8 mouse cellular contexts compared by ENCODE assay signal in genomic region chr19:5455568-5455967, GRCm38 (mm10). TPM values are rescaled to one million over a fixed set of nuclear protein-coding genes. Genes with fewer than 3 reads are reported as not detected.
A peak's percentile ranks its signal among the peaks of the same experiment; 100 is the strongest.
DNase-seq lines count a peak whose midpoint lies in the region; ATAC-seq lines count a peak whose summit lies in the region.
"Had no signal": no experiment of that assay in that cellular context is flagged by ENCODE, and none has a peak within 500 bp of the region (broad histone marks: within the 10 kb centered on the region; RNA-seq: fewer than 3 reads in every experiment).

No protein-coding gene starts in this region.

- H3K4me1 ChIP-seq in megakaryocyte, embryonic 14.5 days, result peaks cover 50% of the 10 kb centered on the region
- peaks cover 38% of the 10 kb centered on the region for H3K4me1 ChIP-seq in forebrain, embryonic 16.5 days (replicated peaks; ENCODE audit: control insufficient read depth, insufficient read depth, low read length)
- peaks cover 42% of the 10 kb centered on the region for H3K4me1 ChIP-seq in liver, embryonic 12.5 days

- H3K27ac ChIP-seq in forebrain, embryonic 16.5 days (ENCODE audit: low read length), result no peak overlapping the region
- no peak overlapping the region for H3K27ac ChIP-seq in liver, embryonic 12.5 days

- peaks cover 20% of the 10 kb centered on the region for H3K36me3 ChIP-seq in megakaryocyte, embryonic 14.5 days (replicated peaks; ENCODE audit: low read length)
- H3K36me3 ChIP-seq in forebrain, embryonic 16.5 days (ENCODE audit: control insufficient read depth, insufficient read depth), result 0 out of 2 replicates have a peak, but pooled peaks cover 2% of the 10 kb centered on the region
- peaks cover 19% of the 10 kb centered on the region for H3K36me3 ChIP-seq in liver, embryonic 12.5 days

- WGBS in forebrain, embryonic 16.5 days, result 66% methylated on average over 8 of the region's 8 CpGs
- WGBS in liver, embryonic 12.5 days (ENCODE audit: insufficient replicate concordance), result 68% methylated on average over 8 of the region's 8 CpGs

- peak overlapping the region; percentile 72 for H3K4me3 ChIP-seq in megakaryocyte, embryonic 14.5 days (replicated peaks)
- peak overlapping the region; percentile 81 for H3K4me3 ChIP-seq in forebrain, embryonic 16.5 days (replicated peaks; ENCODE audit: low read length)
- H3K4me3 ChIP-seq in liver, embryonic 12.5 days, result peak overlapping the region; percentile 69

- no peaks in the 10 kb centered on the region for H3K9me3 ChIP-seq in megakaryocyte, embryonic 14.5 days
- no peaks in the 10 kb centered on the region for H3K9me3 ChIP-seq in forebrain, embryonic 16.5 days (ENCODE audit: control insufficient read depth, low read length)
- H3K9me3 ChIP-seq in liver, embryonic 12.5 days (replicated peaks), result no peaks in the 10 kb centered on the region

- H3K9ac ChIP-seq in forebrain, embryonic 16.5 days (replicated peaks; ENCODE audit: low read depth, low read length), result peak overlapping the region; percentile 23; the same call in 1 of the 2 replicates
- peak overlapping the region; percentile 73; the same call in 1 of the 2 replicates for H3K9ac ChIP-seq in liver, embryonic 12.5 days

- H3K4me2 ChIP-seq in forebrain, embryonic 16.5 days (ENCODE audit: low read length), result peak overlapping the region; percentile 76
- H3K4me2 ChIP-seq in liver, embryonic 12.5 days, result peak overlapping the region; percentile 87

- no peak for ATAC-seq in megakaryocyte, adult 5-6 weeks (ENCODE audit: poor library complexity, severe bottlenecking)
- no peak for ATAC-seq in forebrain, embryonic 16.5 days
- ATAC-seq in liver, embryonic 12.5 days, result no peak

- DNase-seq in adrenal gland, postnatal 36 days, result no peak
- DNase-seq in cerebellum, adult 8-10 months, result no peak
- DNase-seq in natural killer cell, adult 2 months (ENCODE audit: low spot score in 2 of 2), result no peak

- H3K27me3 ChIP-seq in megakaryocyte, embryonic 14.5 days (replicated peaks), result peaks cover 9% of the 10 kb centered on the region
- peaks cover 2% of the 10 kb centered on the region; the same call in 1 of the 2 replicates for H3K27me3 ChIP-seq in forebrain, embryonic 16.5 days (replicated peaks; ENCODE audit: control insufficient read depth, insufficient read depth, low read length)
- H3K27me3 ChIP-seq in liver, embryonic 12.5 days (replicated peaks), result peaks cover 17% of the 10 kb centered on the region

RNA-seq across cellular contexts. Expression of gene Ccdc85b, which starts 2.1 kb away (rescaled TPM):
- 4.9 and 12.3 TPM in 2 replicates for polyA plus RNA-seq in megakaryocyte, embryonic 14.5 days (2012; ENCODE audit: insufficient read depth, low replicate concordance)
- 0.80 and 1.1 TPM in 2 replicates for total RNA-seq in megakaryocyte, adult 5-6 weeks (2015)
- 1.7 TPM in 2 replicates for total RNA-seq in megakaryocyte, adult 5-6 weeks (2017)
- 8.6 and 8.8 TPM in 2 replicates for polyA plus RNA-seq in forebrain, embryonic 16.5 days (2015; fragmentation: Nextera tagmentation; extraction: Ambion mirVana)
- 4.1 and 4.8 TPM in 2 replicates for polyA plus RNA-seq in liver, embryonic 12.5 days (2016; fragmentation: Nextera tagmentation; extraction: Ambion mirVana)
- 1 to 10 TPM; 7.9 to 8.3 TPM for total RNA-seq in adrenal gland, postnatal 36 days (2021)

RNA-seq across cellular contexts. Expression of gene Fibp, which starts 4.8 kb away (rescaled TPM):
- polyA plus RNA-seq in megakaryocyte, embryonic 14.5 days (2012; ENCODE audit: insufficient read depth, low replicate concordance), result 25.9 and 134 TPM in 2 replicates
- 55.8 and 64.9 TPM in 2 replicates for total RNA-seq in megakaryocyte, adult 5-6 weeks (2015)
- total RNA-seq in megakaryocyte, adult 5-6 weeks (2017), result 93.9 and 115 TPM in 2 replicates
- polyA plus RNA-seq in forebrain, embryonic 16.5 days (2015; fragmentation: Nextera tagmentation; extraction: Ambion mirVana), result 165 and 185 TPM in 2 replicates
- 44.3 and 45.2 TPM in 2 replicates for polyA plus RNA-seq in liver, embryonic 12.5 days (2016; fragmentation: Nextera tagmentation; extraction: Ambion mirVana)
- total RNA-seq in adrenal gland, postnatal 36 days (2021), result 10 to 100 TPM; 89.1 to 95.3 TPM

RNA-seq across cellular contexts. Expression of gene Fosl1, which starts 8.2 kb away (rescaled TPM):
- polyA plus RNA-seq in megakaryocyte, embryonic 14.5 days (2012; ENCODE audit: insufficient read depth, low replicate concordance), result 4.3 TPM in 1 of 2 replicates, not detected in the other
- total RNA-seq in megakaryocyte, adult 5-6 weeks (2015), result 0.48 and 1.2 TPM in 2 replicates
- 0.69 and 0.95 TPM in 2 replicates for total RNA-seq in megakaryocyte, adult 5-6 weeks (2017)
- polyA plus RNA-seq in forebrain, embryonic 16.5 days (2015; fragmentation: Nextera tagmentation; extraction: Ambion mirVana), result not detected in 2 replicates
- not detected in 2 replicates for polyA plus RNA-seq in liver, embryonic 12.5 days (2016; fragmentation: Nextera tagmentation; extraction: Ambion mirVana)
- total RNA-seq in adrenal gland, postnatal 36 days (2021), result 1 to 10 TPM in 1 of 2 experiments, not detected in 1; 5.3 TPM

RNA-seq across cellular contexts. Expression of gene Ctsw, which starts 12.7 kb away (rescaled TPM):
- not detected in 2 replicates for polyA plus RNA-seq in megakaryocyte, embryonic 14.5 days (2012; ENCODE audit: insufficient read depth, low replicate concordance)
- total RNA-seq in megakaryocyte, adult 5-6 weeks (2015), result 5.7 and 12.6 TPM in 2 replicates
- total RNA-seq in megakaryocyte, adult 5-6 weeks (2017), result 5.9 and 9.1 TPM in 2 replicates
- 5.7 and 6.3 TPM in 2 replicates for polyA plus RNA-seq in forebrain, embryonic 16.5 days (2015; fragmentation: Nextera tagmentation; extraction: Ambion mirVana)
- 0.43 and 0.53 TPM in 2 replicates for polyA plus RNA-seq in liver, embryonic 12.5 days (2016; fragmentation: Nextera tagmentation; extraction: Ambion mirVana)
- under 1 TPM in 1 of 2 experiments, not detected in 1; 0.26 TPM for total RNA-seq in adrenal gland, postnatal 36 days (2021)

RNA-seq across cellular contexts. Expression of gene Efemp2, which starts 18.2 kb away (rescaled TPM):
- 2.0 TPM in 1 of 2 replicates, not detected in the other for polyA plus RNA-seq in megakaryocyte, embryonic 14.5 days (2012; ENCODE audit: insufficient read depth, low replicate concordance)
- total RNA-seq in megakaryocyte, adult 5-6 weeks (2015), result 0.42 and 1.2 TPM in 2 replicates
- 1.2 TPM in 1 of 2 replicates, not detected in the other for total RNA-seq in megakaryocyte, adult 5-6 weeks (2017)
- 30.2 and 39.1 TPM in 2 replicates for polyA plus RNA-seq in forebrain, embryonic 16.5 days (2015; fragmentation: Nextera tagmentation; extraction: Ambion mirVana)
- polyA plus RNA-seq in liver, embryonic 12.5 days (2016; fragmentation: Nextera tagmentation; extraction: Ambion mirVana), result 30.0 and 30.6 TPM in 2 replicates
- 10 to 100 TPM; 50.2 to 87.9 TPM for total RNA-seq in adrenal gland, postnatal 36 days (2021)
- total RNA-seq: hematopoietic stem cell, adult 5-6 weeks had no signal
